Mouse (Mus musculus) left cerebral cortex, postnatal 25 days (tissue): ENCODE results near the gene Foxo3. TPM values are rescaled to one million over a fixed set of nuclear protein-coding genes. Genes with fewer than 3 reads are reported as not detected.
A peak's percentile ranks its signal among the peaks of the same experiment; 100 is the strongest.

Experiments used
- DNase-seq, 2 experiments: peaks; one replicate each; pipeline ENCODE4 v3.0.0; 2022; ENCODE audit warnings: low spot score in 2 of 2, mixed read lengths in 1 of 2
- intact Hi-C: fragments of 180-260 bp; cut with DNase I; formaldehyde crosslinking; loops from one replicate; pipeline ENCODE4 v1.15.1; 2025
- total RNA-seq, 2 experiments: library from RNA; stranded (reverse); gene quantifications; 2 replicates each; pipeline ENCODE4 v1.2.3; 2021

Foxo3 gene
- total RNA-seq, 2 experiments from 2014 or later = 65.4 to 73.7 TPM

DNA sequence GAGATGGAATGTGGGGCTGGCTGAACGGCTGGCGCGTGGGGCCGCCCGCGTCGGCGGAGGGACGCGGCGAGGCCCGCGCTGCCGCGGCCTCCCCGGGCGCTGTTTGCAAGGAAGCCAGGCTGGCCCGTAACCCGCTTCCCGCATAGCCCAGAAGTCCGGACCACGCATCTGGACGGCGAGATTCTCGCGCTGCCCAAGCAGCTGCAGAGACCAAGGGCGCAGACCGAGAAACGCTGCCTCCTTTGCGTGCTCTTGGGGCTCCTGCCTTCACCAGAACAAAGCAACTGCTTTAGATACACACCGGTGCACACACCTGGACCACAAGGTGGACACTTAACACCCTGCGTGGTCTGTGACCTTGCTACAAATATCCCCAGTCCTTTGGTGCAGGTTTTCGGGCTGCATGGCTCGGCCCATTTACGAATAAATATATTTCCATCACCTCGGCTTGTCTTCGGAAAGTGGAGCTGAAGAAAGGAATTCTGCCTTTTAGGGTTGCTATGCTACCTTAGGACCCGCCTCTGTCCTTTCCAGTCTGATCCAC lies 1.8 kb upstream of the Foxo3 start:
- DNase-seq = no peak
- intact Hi-C loops = loop anchor here (5.0 kb wide), 4 partner anchors 251 to 466 kb away; no protein-coding TSS in a partner anchor

DNA sequence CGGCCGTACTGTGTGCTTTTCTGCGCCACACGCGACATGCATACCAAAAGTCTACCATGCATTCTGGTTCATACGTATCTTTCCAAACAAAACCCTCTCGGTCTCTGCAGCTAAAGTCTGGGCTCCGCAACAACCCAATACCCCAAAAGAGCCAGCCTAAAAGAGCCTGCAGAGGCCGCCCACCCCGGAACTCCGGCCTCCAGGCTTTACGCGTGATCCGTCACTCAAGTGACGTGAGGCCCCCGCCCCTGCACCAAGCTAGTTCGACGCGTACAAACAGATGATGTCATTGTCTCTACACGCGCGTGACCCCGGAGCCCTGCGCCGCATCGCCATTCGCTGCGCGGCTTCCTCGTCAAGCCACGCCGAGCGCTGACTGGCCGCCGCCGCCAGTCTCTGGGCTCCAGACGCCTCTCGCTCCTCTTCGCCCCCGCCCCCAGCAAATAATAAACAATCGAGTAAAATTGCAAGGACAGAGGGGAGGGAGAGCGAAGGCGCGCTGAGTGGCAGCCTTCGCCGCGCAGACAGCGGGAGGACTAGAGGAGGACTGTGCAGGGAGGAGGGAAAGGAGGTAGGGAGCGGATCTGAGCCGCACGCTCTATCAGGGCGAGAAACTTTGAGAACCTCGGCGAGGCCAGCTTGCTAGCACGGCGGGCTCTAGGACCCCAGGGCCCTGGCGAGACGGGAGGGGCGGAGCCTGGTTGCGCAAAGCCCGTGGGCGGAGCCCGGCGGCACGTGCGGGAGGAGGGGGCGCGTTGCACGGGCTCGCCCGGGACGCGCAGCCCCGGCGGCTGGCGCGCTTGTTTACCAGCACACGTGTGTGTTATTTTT lies 1.1 kb upstream of the Foxo3 start:
- intact Hi-C loops = loop anchor here (2.0 to 5.0 kb wide), 5 partner anchors 250 to 465 kb away; no protein-coding TSS in a partner anchor
- peak; percentile 99 to 100 for DNase-seq

DNA sequence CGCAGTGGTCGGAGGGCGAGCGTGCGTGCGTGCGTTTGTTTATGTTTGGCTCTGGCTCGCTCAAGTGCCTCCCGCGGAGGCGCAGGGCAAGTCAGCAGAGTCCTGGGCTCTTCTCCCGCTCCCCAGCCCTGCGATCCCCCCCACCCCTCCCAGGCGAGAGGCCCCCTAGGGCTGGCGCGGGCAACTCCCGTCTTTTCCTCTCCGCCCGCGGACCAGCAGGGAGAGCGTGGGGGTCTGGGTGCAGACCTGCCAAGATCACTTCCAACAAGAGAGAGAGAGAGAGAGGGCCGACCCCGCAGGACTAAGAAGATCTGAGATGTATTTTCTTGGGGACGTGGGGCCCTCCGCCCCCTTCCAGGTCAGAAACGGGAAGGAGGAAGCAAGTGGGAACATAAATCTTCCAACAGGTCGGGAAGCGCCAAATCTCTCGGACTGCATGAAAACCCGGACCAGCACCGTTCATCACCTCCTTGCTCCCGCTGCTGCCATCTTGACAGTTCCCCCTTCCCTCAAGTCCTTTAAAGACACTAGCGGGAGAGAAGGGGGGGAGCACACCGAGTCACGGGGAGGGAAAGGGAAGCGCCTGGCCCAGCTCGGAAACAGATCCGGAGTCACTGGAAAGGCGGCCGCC lies 569 bp downstream of the Foxo3 start:
- intact Hi-C loops = loop anchor here (1.0 to 5.0 kb wide), 7 partner anchors 233 to 464 kb away; no protein-coding TSS in a partner anchor
- peak in 1 of 2 experiments; percentile 17 for DNase-seq

DNA sequence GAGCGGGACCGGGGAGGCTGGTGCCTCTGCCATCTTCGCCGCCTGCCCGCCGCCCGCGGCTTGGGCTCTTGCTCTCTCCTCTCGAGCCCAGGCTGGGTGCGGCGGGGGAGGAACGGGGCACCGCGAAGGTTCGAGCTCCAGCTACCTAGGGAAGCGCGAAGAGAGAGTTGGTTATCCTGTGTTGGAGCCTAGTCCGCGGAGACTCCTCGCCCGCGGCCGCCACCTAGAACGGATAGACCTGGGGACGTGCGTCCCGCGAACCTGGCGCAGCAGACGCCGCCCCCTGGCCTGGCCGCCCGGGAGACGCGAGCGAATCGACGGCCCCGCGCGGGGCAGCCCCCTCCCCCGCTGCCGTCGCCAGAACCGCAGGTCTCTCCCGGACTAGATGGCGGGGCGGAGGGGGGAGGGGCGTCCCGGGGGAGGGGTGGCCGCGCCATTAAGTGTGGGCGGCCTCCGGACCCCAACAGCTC lies 1.1 kb downstream of the Foxo3 start:
- intact Hi-C loops = loop anchor here (5.0 kb wide), 4 partner anchors 248 to 463 kb away; no protein-coding TSS in a partner anchor
- DNase-seq = peak; percentile 44

DNA sequence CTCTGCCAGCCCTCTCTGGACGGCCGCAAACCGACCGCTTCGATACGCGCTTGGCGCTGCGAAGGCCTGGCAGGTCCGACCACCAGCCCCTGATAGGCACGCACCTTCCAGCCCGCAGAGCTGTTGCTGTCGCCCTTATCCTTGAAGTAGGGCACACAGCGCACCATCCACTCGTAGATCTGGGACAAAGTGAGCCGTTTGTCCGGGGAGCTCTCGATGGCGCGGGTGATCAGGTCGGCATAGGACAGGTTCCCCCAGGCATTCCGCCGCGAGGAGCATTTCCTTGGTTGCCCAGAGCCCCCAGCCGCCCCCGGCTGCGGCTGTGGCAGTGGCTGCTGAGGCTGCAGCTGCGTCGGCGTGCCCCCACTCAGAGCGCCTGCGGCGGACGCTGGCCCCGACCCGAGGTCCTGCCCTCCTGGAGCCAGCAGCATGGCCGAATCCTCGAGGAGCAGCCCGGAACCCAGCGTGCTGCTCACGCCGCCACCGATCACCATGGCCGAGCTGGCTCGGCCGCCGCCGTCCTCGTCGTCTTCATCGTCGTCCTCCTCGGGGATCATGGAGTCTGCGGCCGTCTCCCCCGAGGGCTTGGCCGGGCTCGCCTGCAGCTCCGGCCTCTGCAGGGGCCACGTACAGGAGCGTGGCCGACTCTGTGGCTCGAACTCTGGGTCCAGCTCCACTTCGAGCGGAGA lies 1.7 kb downstream of the Foxo3 start:
- DNase-seq = no peak
- intact Hi-C loops = loop anchor here (5.0 kb wide), 4 partner anchors 248 to 463 kb away; no protein-coding TSS in a partner anchor

DNA sequence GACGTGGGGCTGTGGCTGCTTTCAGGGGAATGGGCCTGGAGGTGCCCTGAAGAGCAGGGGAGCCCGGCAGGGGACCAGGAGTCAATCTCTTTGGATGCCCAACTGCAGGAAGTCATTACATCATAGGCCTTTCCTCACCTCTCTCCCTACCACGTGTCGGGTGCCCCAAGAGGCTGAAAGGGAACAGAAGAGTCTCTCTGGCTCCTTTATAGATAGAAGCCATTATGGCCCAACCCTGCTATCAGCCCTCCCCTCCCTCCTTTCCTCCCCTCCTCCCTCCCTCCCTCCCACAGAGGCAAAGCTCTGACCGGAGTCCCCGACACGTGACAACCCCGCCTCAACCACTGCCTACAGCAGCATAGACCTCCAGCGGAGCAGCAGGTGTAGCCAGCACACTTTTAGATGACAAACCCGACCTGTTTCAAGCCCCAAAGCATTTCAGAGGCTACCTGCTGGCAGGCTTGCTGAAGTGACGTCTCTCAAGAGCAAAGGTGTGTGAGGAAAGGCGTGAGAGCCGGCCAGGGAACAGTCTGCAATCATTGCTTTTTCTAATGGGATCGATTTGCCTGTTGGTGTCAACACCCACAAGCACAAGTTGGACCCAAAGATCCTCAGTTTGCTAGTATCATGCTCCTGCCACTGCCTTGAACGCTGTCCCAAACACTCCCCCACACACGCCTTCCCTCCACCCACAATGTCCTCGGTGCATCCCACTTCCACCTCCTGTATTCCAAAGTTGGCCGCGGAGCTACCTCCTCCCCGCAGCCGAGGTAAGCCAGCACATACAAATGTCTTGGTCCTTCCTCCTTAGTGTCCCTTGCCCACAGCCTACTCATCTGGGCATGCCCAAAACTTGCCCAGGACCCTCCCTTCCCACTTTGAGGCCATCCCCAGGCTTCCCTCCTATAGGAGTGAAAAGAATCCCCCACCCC lies 2.5 kb downstream of the Foxo3 start:
- DNase-seq = peak; percentile 37 to 39

DNA sequence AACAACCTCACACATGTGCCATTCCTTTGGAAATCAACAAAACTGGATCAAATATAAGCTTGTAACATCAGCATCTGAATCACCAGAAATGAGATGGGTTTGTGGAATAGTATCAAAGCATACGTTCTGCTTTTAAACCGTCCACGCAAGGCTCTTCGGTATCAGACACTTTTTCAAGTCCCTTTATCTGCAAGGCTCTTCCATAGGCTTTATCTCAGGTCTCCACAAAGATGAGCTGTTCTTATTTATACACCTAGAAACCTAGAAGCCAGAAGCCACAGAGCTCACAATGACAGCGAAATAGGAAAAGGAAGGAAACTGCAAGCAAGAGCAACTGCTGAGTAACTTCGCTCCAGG lies 3.2 kb downstream of the Foxo3 start:
- intact Hi-C loops = no loop called here
- no peak for DNase-seq

More for the DNA sequence above, 2.5 kb downstream of the Foxo3 start:
- intact Hi-C loops = no loop called here

DNA sequence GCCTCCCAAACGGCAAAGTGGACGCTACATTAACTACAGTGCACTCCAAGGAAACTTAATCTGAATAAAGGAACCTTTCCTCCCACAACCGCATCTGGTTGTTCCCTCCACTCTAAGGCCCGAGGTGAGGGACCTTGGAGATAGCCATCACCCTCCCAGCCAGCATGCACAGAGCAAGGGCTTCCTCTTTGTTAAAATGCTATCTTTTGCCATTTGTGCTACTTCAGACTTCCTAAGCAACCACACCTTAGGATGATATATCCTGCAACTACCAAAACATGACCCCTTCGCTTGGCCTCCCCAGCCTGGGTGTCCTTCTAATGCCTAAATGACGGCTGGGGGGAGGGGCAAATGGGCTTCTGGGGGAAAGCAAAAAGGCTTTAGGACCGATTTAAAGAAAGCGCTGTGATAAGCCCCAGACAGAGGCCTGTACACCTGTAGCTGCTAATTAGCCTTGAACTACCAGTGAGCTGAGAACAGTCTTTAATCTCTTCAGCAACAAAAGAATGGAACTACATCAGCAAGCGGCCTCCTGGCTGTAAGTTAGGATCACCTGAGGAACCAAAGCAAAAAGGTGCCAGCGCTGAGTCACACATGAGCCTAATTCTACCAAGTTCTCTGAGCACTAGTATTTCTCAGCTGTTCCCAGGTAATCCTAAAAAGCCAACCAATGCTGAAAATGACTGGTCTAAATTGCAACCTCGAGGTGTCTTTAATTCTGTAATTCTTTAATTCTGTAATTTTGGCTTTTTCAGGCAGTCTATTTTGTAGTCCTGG lies 4.9 kb downstream of the Foxo3 start:
- no peak for DNase-seq
- intact Hi-C loops = no loop called here

DNA sequence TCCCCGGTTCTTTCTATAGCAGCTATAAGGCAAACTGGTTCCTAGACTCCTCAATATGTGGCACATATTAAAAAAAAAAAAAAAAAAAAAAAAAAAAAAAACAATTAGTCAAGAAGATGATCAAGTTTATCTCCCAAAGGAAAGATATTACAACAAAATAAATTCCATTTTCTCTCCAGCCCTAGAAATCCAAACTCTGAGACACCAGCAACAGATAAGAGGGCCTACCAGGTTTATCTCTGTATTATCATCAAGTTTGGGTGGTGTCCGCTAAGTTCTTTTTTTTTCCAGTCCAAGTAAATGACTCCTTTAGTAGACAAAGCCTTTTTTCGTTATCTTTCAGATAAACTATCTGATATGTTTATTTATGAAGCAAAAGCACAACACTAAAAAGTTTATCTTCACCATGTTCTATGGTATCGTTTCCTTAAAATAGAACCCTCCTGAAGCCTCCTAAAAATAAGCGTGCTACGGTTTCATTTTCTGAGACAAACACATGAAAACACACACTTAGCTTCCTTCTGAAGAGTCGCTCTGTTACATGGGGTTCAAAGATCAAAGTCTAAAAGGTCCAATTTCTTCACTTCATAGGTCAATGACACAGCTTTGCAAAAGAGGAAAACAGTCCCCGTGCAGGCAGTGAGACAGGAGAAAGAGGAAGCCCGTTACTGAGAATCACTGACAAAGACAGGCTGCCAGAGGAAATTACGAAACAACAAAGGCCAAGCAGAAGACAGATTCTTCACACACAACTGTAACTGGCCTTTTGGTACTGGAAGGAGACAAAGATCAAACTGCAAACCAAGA lies 6.1 kb downstream of the Foxo3 start:
- DNase-seq = peak in 1 of 2 experiments; percentile 13

DNA sequence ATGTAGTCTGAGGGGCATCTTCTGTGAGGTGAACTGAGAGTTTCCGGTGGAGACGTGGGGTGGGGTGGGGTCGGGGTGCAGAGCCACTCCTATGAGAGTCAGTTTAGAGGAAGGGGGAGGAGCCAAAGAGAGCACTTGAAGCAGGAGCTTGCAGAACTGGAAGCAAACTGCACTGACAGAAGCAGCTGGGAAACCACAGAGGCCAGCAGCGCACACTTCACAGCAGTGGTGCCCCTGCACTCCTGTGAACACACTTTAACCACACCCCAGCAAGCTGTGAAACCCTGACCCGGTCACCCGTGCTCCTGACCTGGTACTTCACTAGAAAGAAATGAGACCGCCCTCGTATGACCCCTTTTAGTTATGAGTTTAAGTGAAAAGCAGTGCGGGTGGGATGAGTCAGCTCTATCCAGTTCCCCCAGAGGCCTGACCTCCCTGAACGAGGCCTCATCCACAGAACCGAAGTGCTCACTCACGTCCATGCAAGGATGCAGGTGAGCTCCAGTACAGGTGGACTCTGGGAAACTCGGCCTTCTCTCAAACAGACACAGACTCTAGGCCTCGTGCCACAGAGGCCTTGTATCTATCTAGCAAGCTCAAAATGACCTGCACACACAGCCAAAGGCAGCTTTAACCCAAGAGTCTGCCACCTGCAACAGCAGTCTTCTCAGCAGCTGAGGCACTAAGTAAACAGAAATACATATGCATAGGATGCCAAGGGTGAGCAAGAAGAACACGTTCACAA lies 7.1 kb downstream of the Foxo3 start:
- no peak for DNase-seq
- intact Hi-C loops = no loop called here

More for the DNA sequence above, 6.1 kb downstream of the Foxo3 start:
- intact Hi-C loops = no loop called here

DNA sequence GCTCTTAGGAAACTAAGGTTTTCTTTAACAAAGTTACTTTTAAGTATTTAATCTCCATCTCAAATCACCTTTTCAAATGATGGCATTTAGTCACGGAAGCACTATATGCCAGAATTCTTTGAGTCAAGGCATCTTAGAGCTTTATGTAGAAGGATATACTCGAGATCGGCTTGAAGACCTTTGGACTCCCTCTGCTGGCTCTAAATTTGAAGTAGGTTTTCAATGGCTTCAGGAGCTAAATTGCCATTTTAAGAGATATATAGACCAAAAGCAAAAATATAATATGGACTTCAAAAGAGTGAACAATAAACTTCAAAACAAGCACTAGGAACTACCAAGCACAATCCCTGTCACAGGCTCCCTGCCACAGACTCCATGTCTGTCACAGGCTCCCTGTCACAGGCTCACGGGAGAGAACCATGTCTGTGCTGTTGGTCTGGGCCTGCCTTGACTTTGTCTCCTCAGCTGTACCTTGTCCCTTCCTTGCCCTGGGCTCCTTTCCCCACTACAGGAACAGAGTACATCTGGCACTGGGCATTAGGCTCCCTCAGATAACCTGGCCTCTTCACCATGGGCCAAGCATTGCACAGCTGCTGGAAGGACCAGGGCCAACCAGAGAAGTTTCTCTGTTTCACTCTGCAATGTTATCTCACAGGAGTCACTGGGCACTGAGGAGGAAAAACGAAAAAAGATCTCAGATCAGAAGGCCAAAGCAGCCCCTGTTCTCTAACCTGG lies 8.6 kb downstream of the Foxo3 start:
- intact Hi-C loops = no loop called here

DNA sequence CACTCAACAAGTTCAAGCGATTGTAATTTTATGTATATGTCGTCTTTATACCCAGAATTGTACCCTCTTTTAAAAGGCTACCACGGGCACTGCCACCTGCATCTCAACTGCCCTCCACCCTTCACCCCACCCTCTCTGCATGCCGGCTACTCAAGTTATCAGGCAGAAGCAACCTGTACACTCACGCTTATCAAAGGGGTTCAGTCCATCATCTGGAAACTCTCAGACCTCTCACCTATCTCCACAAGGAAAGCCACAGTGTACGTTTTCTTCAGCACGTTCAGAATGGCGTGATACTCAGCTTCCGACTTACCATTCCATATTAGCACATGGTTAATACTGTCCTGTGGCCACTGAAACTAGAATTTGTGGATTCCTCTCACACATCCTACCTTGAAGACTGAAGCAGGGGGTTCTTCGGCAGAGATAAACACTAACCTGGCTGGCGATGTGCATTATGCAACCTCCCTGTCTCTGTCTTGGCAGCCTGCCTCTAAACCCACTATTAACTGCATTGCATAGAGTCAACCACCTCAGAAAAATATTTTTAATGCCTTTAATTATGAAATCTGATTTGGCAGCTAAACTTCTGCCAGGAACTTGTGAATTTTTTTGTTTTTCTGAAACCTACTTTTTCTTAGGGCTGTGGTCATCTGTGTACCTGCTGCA lies 11.4 kb downstream of the Foxo3 start:
- DNase-seq = no peak
- intact Hi-C loops = no loop called here

More for the DNA sequence above, 8.6 kb downstream of the Foxo3 start:
- DNase-seq = no peak

DNA sequence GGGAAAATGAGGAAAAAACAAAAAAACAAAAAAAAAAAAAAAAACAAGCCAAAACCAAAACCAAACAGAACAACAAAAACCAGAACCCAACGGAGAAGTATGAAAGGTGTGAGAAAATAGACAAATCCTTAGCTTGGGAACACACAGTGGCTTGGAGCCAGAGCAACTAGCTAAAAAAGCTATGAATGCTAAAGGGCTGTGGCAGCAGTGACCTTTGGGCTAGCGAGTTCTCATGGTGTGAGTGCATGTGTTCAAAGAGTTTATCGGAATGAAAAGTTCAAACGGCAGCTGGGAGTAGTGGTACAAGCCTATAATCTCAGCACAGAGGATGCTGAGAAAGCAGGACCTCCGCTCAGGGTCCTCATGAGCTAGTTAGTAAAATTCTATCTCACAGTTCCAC lies 12.4 kb downstream of the Foxo3 start:
- intact Hi-C loops = no loop called here
- no peak for DNase-seq

DNA sequence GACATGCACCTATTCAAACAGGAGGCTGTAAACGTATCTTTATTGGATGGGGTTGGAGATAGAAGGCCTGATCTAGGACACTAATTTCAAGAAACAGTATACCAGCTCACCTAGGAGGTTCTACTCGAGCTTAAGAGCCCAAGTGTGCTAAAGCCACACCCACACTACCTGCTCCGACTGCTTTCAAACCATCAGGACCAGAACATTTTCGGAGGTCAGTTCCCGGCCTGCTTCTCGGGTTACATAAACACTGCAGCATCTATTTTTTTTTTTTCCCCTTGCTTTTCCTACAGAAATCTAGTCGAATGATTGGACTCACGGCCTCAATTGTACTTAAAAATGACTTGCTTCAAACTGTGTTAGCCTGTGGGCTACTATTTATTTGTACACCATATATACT lies 12.9 kb downstream of the Foxo3 start:
- DNase-seq = no peak
- intact Hi-C loops = no loop called here

DNA sequence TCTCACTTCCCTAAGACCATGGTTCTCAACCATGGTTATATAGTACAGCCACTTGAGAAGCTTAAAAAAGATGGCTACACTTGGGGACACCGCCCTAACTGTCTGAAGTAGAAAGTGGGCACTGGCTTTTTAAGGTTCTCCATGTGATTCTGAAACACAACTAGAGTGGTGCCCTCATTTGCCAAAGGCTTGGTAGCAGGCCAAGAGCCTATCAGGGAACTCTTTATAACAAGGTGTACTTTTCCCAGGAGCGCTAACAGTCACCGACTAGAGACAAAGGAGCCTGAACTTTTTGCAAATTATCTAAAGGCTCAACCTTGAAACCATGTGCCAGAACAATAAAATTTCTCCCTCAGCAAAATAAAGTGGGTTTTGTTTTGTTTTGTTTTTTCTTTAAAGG lies 14.5 kb downstream of the Foxo3 start:
- intact Hi-C loops = no loop called here
- DNase-seq = no peak
